Mouse (Mus musculus): ENCODE data around the gene Ube2j1.

GRCm38 (mm10) chr4:33006844-33007243 is 24.4 kb upstream of the Ube2j1 start:
- TF ChIP-seq CTCF (IDR thresholded peaks at IDR 0.05; ENCODE audit: borderline replicate concordance, insufficient read depth, low read length), result no peak
- TF ChIP-seq POLR2A (IDR thresholded peaks at IDR 0.05; ENCODE audit: low read depth, low read length), result no peak
